Mouse (Mus musculus): ENCODE data around the gene Pbld2.
A peak's percentile ranks its signal among the peaks of the same experiment; 100 is the strongest.

Gene Pbld2

GRCm38 (mm10) chr10:63023749-63024579, at the start of gene Pbld2, which contains the start of gene Hnrnph3:
Pbld2 (plus strand) TSS chr10:63024315.
Hnrnph3 (minus strand) TSS chr10:63024217.
- peak; percentile 98 for DNase-seq (ENCODE audit: low read depth, low spot score)

- DNase-seq (ENCODE audit: low read depth, low spot score), result no peak
Observed at GRCm38 (mm10) chr10:62979667-62980038, 44.5 kb upstream of the Pbld2 start.

- peak; percentile 77 for DNase-seq (ENCODE audit: low read depth, low spot score)
Observed at GRCm38 (mm10) chr10:62980039-62980954, 43.8 kb upstream of the Pbld2 start, which contains the start of gene Rufy2. Rufy2 (plus strand) TSS chr10:62980223.

GRCm38 (mm10) chr10:62984072-62984471, 40.0 kb upstream of the Pbld2 start:
- DNase-seq (ENCODE audit: low read depth, low spot score), result no peak

GRCm38 (mm10) chr10:62984495-62984894, 39.6 kb upstream of the Pbld2 start:
- DNase-seq (ENCODE audit: low read depth, low spot score), result no peak

GRCm38 (mm10) chr10:62987341-62987740, 36.8 kb upstream of the Pbld2 start:
- peak; percentile 84 for DNase-seq (ENCODE audit: low read depth, low spot score)

- DNase-seq (ENCODE audit: low read depth, low spot score), result peak; percentile 45
Observed at GRCm38 (mm10) chr10:62990636-62991035, 33.5 kb upstream of the Pbld2 start.

- DNase-seq (ENCODE audit: low read depth, low spot score), result peak; percentile 59
Observed at GRCm38 (mm10) chr10:62993991-62994390, 30.1 kb upstream of the Pbld2 start.

GRCm38 (mm10) chr10:63000584-63000983, 23.5 kb upstream of the Pbld2 start:
- no peak for DNase-seq (ENCODE audit: low read depth, low spot score)

GRCm38 (mm10) chr10:63003252-63003651, 20.9 kb upstream of the Pbld2 start:
- DNase-seq (ENCODE audit: low read depth, low spot score), result no peak

GRCm38 (mm10) chr10:63004556-63004955, 19.6 kb upstream of the Pbld2 start:
- no peak for DNase-seq (ENCODE audit: low read depth, low spot score)

- DNase-seq (ENCODE audit: low read depth, low spot score), result no peak
Observed at GRCm38 (mm10) chr10:63008193-63008592, 15.9 kb upstream of the Pbld2 start.

GRCm38 (mm10) chr10:63010268-63010667, 13.8 kb upstream of the Pbld2 start:
- DNase-seq (ENCODE audit: low read depth, low spot score), result no peak

- DNase-seq (ENCODE audit: low read depth, low spot score), result no peak
Observed at GRCm38 (mm10) chr10:63011556-63011955, 12.6 kb upstream of the Pbld2 start.

GRCm38 (mm10) chr10:63013476-63013875, 10.6 kb upstream of the Pbld2 start:
- no peak for DNase-seq (ENCODE audit: low read depth, low spot score)

- no peak for DNase-seq (ENCODE audit: low read depth, low spot score)
Observed at GRCm38 (mm10) chr10:63014168-63014567, 9.9 kb upstream of the Pbld2 start.

GRCm38 (mm10) chr10:63019304-63019703, 4.8 kb upstream of the Pbld2 start:
- no peak for DNase-seq (ENCODE audit: low read depth, low spot score)

- no peak for DNase-seq (ENCODE audit: low read depth, low spot score)
Observed at GRCm38 (mm10) chr10:63021702-63022101, 2.4 kb upstream of the Pbld2 start.

- DNase-seq (ENCODE audit: low read depth, low spot score), result no peak
Observed at GRCm38 (mm10) chr10:63022541-63023120, 1.5 kb upstream of the Pbld2 start.

- DNase-seq (ENCODE audit: low read depth, low spot score), result peak; percentile 30
Observed at GRCm38 (mm10) chr10:63023121-63023748, 880 bp upstream of the Pbld2 start.

- peak; percentile 47 for DNase-seq (ENCODE audit: low read depth, low spot score)
Observed at GRCm38 (mm10) chr10:63024580-63024910, 430 bp downstream of the Pbld2 start.

GRCm38 (mm10) chr10:63025016-63025415, 901 bp downstream of the Pbld2 start:
- peak; percentile 51 for DNase-seq (ENCODE audit: low read depth, low spot score)
